Mouse (Mus musculus): Measurements from ENCODE around the gene Pip5k1b. TPM values are rescaled to one million over a fixed set of nuclear protein-coding genes. Genes with fewer than 3 reads are reported as not detected.
A peak's percentile ranks its signal among the peaks of the same experiment; 100 is the strongest.

The Pip5k1b gene
- 0.82 and 1.4 TPM in 2 replicates for polyA plus RNA-seq (2015; fragmentation: Nextera tagmentation; extraction: Ambion mirVana)

DNA sequence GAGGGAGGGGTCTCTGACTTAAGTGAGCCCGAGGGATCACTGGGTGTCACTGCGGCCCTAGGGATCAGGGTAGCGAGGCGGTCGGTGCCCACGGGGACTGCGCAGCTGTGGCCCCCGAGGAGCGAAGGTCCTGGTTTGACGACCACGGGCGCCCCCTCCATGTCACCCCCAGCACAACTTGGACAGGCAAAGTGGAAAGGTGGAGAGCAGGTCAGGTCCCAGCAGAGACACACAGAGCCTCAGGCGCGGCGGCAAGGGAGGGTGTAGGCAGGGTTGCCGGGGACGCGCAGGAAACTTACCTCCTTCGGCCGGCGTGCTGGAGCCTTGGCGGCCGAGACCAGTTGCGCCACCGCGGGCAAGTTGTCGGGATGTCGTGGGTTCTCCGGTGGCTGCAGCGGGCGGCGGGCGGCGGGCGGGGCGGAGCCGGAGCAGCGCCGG, at the start of gene Pip5k1b:
Gene Pip5k1b (minus strand): TSS at position 407 of the 438 bp plus-strand sequence.
- Histone ChIP-seq H3K27me3 (peaks cover 24% of the 10 kb centered on the region), H3K4me3 (peak within 1 kb of the TSS; percentile 80), H3K4me2 (peak within 1 kb of the TSS; percentile 97), H3K9ac (peak within 1 kb of the TSS; percentile 81), H3K27ac (replicated peaks) (peak within 1 kb of the TSS; percentile 57), H3K4me1 (replicated peaks) (peaks cover 25% of the 10 kb centered on the region), H3K9me3 (no peaks in the 10 kb centered on the region), H3K36me3 (no peaks in the 10 kb centered on the region)
- WGBS, result 0% methylated on average over 21 of the region's 39 CpGs
- peak; percentile 66 for ATAC-seq (ENCODE audit: low read depth)

DNA sequence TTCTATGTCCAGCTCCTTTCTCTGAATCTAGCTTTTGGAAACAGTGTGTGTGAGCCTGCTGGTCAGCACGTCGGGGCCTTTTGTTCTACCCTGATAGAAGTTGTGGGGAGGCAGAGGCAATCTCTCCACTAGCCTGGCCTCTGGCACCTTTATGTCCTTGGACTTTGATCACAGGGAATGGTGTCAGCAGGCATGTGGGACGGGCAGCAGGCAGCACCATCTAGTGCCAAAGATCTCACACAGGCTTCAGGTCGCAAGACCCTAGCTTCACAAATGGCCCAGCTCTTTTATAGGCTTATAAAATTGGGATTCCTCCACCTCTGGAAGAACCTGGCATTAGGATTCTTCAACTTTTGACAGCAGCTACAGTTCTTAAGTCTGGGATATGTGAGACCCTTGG, 48.4 kb upstream of the Pip5k1b start:
- 80% methylated on average over 4 of the region's 4 CpGs for WGBS
- ATAC-seq (ENCODE audit: low read depth), result no peak
- no peak overlapping the region for H3K9ac ChIP-seq

DNA sequence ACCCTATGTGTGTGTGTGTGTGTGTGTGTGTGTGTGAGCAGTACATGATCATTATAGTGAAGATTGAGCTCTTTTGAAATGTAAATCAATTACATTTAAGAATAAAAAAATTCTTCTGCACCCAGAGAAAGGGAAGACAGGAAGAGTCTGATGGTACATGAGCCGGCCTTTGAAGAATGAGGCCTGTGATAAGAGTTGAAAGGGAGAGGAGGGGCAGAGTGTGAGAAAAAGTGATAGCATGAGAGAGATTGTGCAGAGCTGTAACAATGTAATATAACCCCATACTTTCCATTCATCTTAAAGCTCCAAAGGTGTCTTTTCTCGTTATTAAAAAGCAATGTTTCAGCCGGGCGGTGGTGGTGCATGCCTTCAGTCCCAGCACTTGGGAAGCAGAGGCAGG, 47.8 kb upstream of the Pip5k1b start:
- 89% methylated on average over 4 of the region's 4 CpGs for WGBS
- ATAC-seq (ENCODE audit: low read depth), result no peak
- Histone ChIP-seq H3K9ac (no peak overlapping the region), H3K4me2 (no peak overlapping the region), H3K36me3 (no peaks in the 10 kb centered on the region), H3K27me3 (no peaks in the 10 kb centered on the region), H3K27ac (replicated peaks) (no peak overlapping the region), H3K9me3 (0 out of 2 replicates have a peak, but pooled peaks cover 3% of the 10 kb centered on the region), H3K4me3 (no peak overlapping the region), H3K4me1 (replicated peaks) (no peaks in the 10 kb centered on the region)

More for the DNA sequence above, 48.4 kb upstream of the Pip5k1b start:
- Histone ChIP-seq H3K27me3 (no peaks in the 10 kb centered on the region), H3K4me2 (no peak overlapping the region), H3K4me1 (replicated peaks) (no peaks in the 10 kb centered on the region), H3K4me3 (no peak overlapping the region), H3K27ac (replicated peaks) (no peak overlapping the region), H3K9me3 (0 out of 2 replicates have a peak, but pooled peaks cover 3% of the 10 kb centered on the region), H3K36me3 (no peaks in the 10 kb centered on the region)

DNA sequence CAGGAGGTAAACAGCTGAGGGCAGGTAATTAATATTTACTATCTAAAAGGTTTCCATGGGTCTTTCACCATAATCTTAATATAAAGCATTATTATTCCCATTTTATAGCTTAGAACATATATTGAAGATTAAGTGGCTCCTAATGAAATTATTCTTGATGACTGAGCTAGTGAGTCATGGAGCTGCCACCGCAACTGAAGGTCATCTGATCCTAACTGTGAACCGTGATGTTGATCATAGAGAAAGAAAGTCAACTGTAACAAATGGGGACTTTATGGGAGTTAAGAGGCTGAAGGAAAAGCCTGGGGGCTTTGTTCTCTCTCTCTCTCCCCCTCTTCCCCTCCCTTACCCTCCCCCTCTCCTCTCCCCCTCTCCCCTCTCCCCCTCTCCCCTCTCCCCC, 31.1 kb upstream of the Pip5k1b start:
- Histone ChIP-seq H3K36me3 (no peaks in the 10 kb centered on the region), H3K4me3 (no peak overlapping the region), H3K9me3 (no peaks in the 10 kb centered on the region), H3K4me1 (replicated peaks) (no peaks in the 10 kb centered on the region), H3K9ac (no peak overlapping the region), H3K4me2 (no peak overlapping the region), H3K27ac (replicated peaks) (no peak overlapping the region), H3K27me3 (no peaks in the 10 kb centered on the region)
- 29% methylated on average over 2 of the region's 2 CpGs for WGBS
- ATAC-seq (ENCODE audit: low read depth), result no peak

DNA sequence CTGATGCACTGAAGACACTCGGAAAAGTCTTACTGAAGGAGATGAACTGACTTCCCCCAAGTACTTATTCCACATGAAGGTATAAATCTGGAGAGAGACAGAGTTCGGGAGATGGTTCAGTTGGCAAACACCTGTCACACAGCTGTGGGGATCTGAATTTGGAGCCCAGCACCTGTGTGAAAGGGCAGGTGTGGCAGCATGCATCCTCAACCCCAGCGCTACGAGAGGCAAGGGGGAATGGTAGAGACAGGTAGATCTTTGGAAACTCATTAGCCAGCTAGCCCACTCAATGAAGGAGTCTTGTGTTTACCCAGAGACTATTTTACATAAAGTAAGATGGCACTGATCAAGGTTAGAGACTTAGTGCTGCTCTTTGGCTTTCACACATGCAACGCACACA, 29.5 kb upstream of the Pip5k1b start:
- ATAC-seq (ENCODE audit: low read depth), result no peak
- Histone ChIP-seq H3K4me1 (replicated peaks) (no peaks in the 10 kb centered on the region), H3K27ac (replicated peaks) (no peak overlapping the region), H3K9me3 (no peaks in the 10 kb centered on the region), H3K27me3 (no peaks in the 10 kb centered on the region), H3K9ac (no peak overlapping the region), H3K4me3 (no peak overlapping the region), H3K4me2 (no peak overlapping the region), H3K36me3 (no peaks in the 10 kb centered on the region)
- 98% methylated on average over 5 of the region's 5 CpGs for WGBS

DNA sequence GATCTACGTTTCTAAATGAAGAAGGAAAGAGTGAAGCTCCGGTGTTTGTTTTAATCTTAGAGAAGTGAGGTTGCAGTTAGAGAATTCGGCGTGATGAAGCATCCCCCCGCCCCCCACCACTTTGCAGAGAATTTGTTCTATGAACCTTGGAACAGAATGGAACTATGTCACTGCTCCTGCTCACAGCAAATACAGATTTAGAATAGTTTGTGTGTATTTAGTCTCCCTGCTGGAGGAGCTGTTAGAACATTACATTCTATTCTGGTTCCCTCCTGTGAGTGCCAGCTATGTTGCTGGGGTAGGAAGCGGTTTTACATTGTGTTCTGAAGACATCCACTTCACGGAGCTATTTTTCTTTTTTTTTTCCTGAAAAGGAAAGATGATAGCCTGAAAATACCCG, 28.3 kb upstream of the Pip5k1b start:
- WGBS, result 81% methylated on average over 8 of the region's 8 CpGs

DNA sequence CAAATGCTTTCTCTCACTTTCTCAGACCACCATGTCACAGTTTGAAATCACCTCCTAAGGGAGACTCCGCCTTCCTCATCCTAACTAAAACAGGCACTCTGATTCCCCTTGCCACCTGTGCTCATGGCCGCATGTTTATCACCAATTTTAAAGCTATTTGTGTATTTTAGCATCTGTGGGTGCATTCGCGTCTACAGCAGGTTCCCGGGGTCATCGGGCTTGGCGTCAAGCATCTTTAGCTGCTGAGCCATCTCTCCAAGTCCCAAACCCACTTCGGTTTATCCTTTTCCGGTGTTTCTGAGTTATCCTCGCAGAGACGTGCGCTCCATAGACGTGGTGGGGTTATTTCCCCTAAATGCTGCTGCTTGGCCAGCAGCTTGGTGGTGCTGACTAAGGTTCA, 20.5 kb upstream of the Pip5k1b start:
- no peak for ATAC-seq (ENCODE audit: low read depth)
- H3K9me3 ChIP-seq, result no peaks in the 10 kb centered on the region
- 94% methylated on average over 13 of the region's 13 CpGs for WGBS

More for the DNA sequence above, 28.3 kb upstream of the Pip5k1b start:
- no peaks in the 10 kb centered on the region for H3K36me3 ChIP-seq
- H3K9me3 ChIP-seq, result no peaks in the 10 kb centered on the region
- no peak overlapping the region for H3K27ac ChIP-seq (replicated peaks)
- no peaks in the 10 kb centered on the region for H3K27me3 ChIP-seq
- no peaks in the 10 kb centered on the region for H3K4me1 ChIP-seq (replicated peaks)
- no peak overlapping the region for H3K9ac ChIP-seq
- no peak for ATAC-seq (ENCODE audit: low read depth)
- no peak overlapping the region for H3K4me2 ChIP-seq
- H3K4me3 ChIP-seq, result no peak overlapping the region

DNA sequence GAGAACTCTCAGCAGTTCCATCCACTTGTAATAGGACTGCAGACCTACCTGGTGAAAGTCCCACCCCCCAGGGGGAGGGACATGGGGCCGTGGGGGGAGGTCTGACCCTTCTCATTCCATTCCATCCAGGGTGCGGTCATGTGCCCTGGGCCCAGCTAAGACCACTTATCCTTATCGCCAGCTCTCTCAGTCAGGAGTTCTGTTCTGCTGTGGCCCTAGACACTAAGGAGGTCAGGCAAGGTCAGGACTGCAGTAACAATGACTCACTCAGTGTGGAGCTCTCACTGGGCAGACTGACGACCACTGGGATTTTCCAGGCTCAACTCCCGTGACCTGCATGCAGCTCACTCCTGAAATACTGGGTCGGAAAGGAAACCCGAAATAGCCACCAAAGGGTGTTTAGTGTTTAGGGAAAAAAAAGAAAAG, 16.1 kb upstream of the Pip5k1b start:
- Histone ChIP-seq H3K36me3 (no peaks in the 10 kb centered on the region), H3K9ac (no peak overlapping the region), H3K4me2 (no peak overlapping the region), H3K4me3 (no peak overlapping the region), H3K4me1 (replicated peaks) (no peaks in the 10 kb centered on the region), H3K9me3 (no peaks in the 10 kb centered on the region), H3K27me3 (no peaks in the 10 kb centered on the region), H3K27ac (replicated peaks) (no peak overlapping the region)
- no peak for ATAC-seq (ENCODE audit: low read depth)
- WGBS, result 44% methylated on average over 7 of the region's 7 CpGs

More for the DNA sequence above, 20.5 kb upstream of the Pip5k1b start:
- no peaks in the 10 kb centered on the region for H3K36me3 ChIP-seq
- no peak overlapping the region for H3K4me2 ChIP-seq
- H3K27ac ChIP-seq (replicated peaks), result no peak overlapping the region
- H3K27me3 ChIP-seq, result no peaks in the 10 kb centered on the region
- H3K9ac ChIP-seq, result no peak overlapping the region
- H3K4me3 ChIP-seq, result no peak overlapping the region
- H3K4me1 ChIP-seq (replicated peaks), result no peaks in the 10 kb centered on the region

DNA sequence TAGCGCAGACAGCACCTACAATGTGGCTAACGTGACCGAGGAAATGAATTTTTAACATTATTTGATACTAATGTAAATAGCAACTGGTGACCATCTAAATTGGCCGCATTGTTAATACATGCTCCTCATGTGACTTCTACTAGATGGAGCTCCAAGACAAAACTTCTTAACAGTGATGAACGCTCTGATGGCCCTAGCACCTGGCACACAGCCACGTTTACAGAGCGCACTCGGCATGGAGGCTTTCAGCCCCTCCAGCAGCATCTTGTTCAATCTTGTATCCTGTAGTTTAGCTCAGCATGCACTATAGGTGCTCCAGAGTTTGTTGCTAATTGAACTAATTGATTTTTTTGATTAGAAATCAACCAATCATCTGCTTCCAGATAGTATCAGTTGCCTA, 15.3 kb upstream of the Pip5k1b start:
- H3K4me3 ChIP-seq, result no peak overlapping the region
- no peak overlapping the region for H3K27ac ChIP-seq (replicated peaks)
- no peak for ATAC-seq (ENCODE audit: low read depth)
- no peak overlapping the region for H3K4me2 ChIP-seq
- no peaks in the 10 kb centered on the region for H3K27me3 ChIP-seq
- H3K4me1 ChIP-seq (replicated peaks), result no peaks in the 10 kb centered on the region
- H3K9ac ChIP-seq, result no peak overlapping the region
- WGBS, result 79% methylated on average over 8 of the region's 8 CpGs
- H3K9me3 ChIP-seq, result no peaks in the 10 kb centered on the region
- H3K36me3 ChIP-seq, result no peaks in the 10 kb centered on the region

DNA sequence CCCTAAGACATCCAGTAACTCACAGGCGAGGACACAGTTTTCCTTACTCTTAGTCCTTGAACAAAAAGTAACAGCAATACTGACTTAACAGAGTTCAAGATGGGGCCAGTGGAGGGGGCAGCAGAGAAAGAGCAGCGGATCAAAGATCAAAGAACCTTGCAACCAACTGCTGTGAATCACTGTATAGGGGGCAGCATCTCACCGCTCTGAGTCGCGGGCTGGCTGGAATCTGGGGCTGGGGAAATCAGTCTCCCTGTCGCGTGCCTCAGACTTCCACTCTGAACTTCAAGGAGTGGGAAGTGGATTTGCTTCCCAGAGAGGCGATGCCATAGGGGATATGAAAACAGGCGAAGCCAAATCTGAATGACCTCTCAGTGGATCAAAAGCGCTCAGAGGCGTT, 1.8 kb upstream of the Pip5k1b start:
- H3K4me3 ChIP-seq, result peak overlapping the region; percentile 80
- peak overlapping the region; percentile 97 for H3K4me2 ChIP-seq
- no peak overlapping the region for H3K27ac ChIP-seq (replicated peaks)
- under 1% methylated on average over 11 of the region's 11 CpGs for WGBS
- H3K9ac ChIP-seq, result no peak overlapping the region
- peaks cover 24% of the 10 kb centered on the region for H3K27me3 ChIP-seq
- H3K9me3 ChIP-seq, result no peaks in the 10 kb centered on the region
- H3K4me1 ChIP-seq (replicated peaks), result peaks cover 25% of the 10 kb centered on the region
- no peaks in the 10 kb centered on the region for H3K36me3 ChIP-seq
- ATAC-seq (ENCODE audit: low read depth), result no peak

DNA sequence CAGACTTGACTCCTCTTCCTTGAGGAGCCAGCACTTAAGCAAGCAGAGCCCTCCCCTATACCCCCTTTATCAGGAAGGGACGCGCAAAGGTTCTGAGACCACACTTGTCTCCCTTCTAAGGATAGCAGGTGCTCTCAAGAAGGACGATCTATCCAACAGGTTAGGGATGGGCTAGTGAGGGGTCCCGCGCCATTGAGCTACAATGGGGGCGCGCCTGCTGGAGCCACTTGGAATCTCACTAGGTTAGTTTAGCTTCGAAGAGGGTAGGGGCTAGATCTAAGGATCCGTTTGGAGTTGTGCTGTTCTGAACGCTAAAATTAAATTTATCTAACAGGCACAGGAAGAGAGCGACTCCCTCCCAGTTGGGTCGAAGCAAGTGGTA, 904 bp upstream of the Pip5k1b start:
- H3K4me2 ChIP-seq, result peak overlapping the region; percentile 97
- H3K4me3 ChIP-seq, result peak overlapping the region; percentile 80
- under 1% methylated on average over 12 of the region's 12 CpGs for WGBS
- H3K9me3 ChIP-seq, result no peaks in the 10 kb centered on the region
- peak; percentile 42 for ATAC-seq (ENCODE audit: low read depth)
- peaks cover 24% of the 10 kb centered on the region for H3K27me3 ChIP-seq
- H3K4me1 ChIP-seq (replicated peaks), result peaks cover 25% of the 10 kb centered on the region
- H3K36me3 ChIP-seq, result no peaks in the 10 kb centered on the region
- H3K27ac ChIP-seq (replicated peaks), result peak overlapping the region; percentile 57
- H3K9ac ChIP-seq, result peak overlapping the region; percentile 81

DNA sequence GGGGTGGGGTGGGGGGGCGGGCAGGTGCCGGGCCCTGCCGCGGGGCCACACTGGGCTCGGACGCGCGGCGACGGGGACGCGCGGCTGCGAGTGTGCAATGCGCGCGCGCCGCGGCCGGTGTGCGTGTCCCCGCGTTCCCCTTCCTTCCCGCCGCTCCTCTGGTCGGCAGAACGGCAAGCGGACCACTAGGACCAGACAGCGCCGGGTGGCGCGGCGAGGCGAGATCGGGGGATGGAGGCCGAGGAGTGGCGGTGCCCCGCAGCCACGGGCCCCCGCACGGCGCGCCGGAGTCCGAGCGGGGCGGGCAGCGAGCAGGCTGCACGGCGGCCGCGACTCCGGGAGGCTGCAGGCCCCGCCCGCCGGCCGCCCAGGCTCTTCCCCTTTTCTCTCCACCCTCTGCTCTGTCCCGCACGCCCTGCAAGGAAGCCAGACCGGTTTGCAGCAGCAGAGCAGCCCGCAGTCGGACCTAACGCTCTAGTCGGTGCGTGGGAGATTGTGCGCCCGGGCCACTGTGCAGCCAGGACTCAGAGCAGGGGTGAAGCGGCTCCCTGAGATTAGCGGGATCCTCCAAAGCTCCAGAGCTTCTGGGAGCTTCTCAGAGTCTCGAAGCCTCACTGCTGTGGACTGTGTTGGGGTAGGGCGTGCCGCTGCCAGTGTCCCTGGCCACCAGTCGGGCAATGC, 372 bp upstream of the Pip5k1b start:
- peaks cover 25% of the 10 kb centered on the region for H3K4me1 ChIP-seq (replicated peaks)
- peak overlapping the region; percentile 57 for H3K27ac ChIP-seq (replicated peaks)
- under 1% methylated on average over 35 of the region's 74 CpGs for WGBS

More for the DNA sequence above, 372 bp upstream of the Pip5k1b start:
- H3K27me3 ChIP-seq, result peaks cover 24% of the 10 kb centered on the region
- H3K36me3 ChIP-seq, result no peaks in the 10 kb centered on the region
- peak overlapping the region; percentile 80 for H3K4me3 ChIP-seq
- ATAC-seq (ENCODE audit: low read depth), result peak; percentile 92
- H3K9me3 ChIP-seq, result no peaks in the 10 kb centered on the region
- peak overlapping the region; percentile 81 for H3K9ac ChIP-seq
- H3K4me2 ChIP-seq, result peak overlapping the region; percentile 97

All from neural tube, embryonic 13.5 days (tissue).